Mouse (Mus musculus) thymus, adult 2 months (tissue): ENCODE results near the gene Cd274.

ENCODE experiments used
- CTCF ChIP-seq: fragments of 200-500 bp; IDR thresholded peaks from 2 replicates; pipeline ENCODE4 v1.5.1; 2012; ENCODE audit warnings: mild to moderate bottlenecking, control low read depth, low read length, moderate library complexity, borderline replicate concordance; ENCODE audit not compliant: control insufficient read depth, poor library complexity, insufficient read depth; ENCODE audit errors: extremely low read depth
- POLR2A ChIP-seq: fragments of 200-500 bp; IDR thresholded peaks from 2 replicates; pipeline ENCODE4 v1.6.1; 2012; ENCODE audit warnings: mild to moderate bottlenecking, low read length, control low read depth, moderate library complexity; ENCODE audit not compliant: control insufficient read depth, poor library complexity, insufficient read depth; ENCODE audit errors: extremely low read depth

GRCm38 (mm10) chr19:29417894-29418293, 50.6 kb downstream of the Cd274 start:
- TF ChIP-seq CTCF = no peak
- no peak for TF ChIP-seq POLR2A
